Mouse (Mus musculus) brain, embryonic 14.5 days (tissue): ENCODE data around the gene Selenom.

Experiments used
- CTCF ChIP-seq: fragments of 200-500 bp; IDR thresholded peaks from 2 replicates; pipeline ENCODE4 v1.5.1; 2012; ENCODE audit warnings: inconsistent platforms, mild to moderate bottlenecking, moderate library complexity, borderline replicate concordance; ENCODE audit not compliant: insufficient read depth, insufficient read length; ENCODE audit errors: extremely low read depth
- POLR2A ChIP-seq: fragments of 200-500 bp; IDR thresholded peaks from 2 replicates; pipeline ENCODE4 v1.6.1; 2012; ENCODE audit warnings: mild to moderate bottlenecking, inconsistent platforms, borderline replicate concordance; ENCODE audit not compliant: poor library complexity, insufficient read depth, insufficient read length, severe bottlenecking; ENCODE audit errors: extremely low read depth

DNA sequence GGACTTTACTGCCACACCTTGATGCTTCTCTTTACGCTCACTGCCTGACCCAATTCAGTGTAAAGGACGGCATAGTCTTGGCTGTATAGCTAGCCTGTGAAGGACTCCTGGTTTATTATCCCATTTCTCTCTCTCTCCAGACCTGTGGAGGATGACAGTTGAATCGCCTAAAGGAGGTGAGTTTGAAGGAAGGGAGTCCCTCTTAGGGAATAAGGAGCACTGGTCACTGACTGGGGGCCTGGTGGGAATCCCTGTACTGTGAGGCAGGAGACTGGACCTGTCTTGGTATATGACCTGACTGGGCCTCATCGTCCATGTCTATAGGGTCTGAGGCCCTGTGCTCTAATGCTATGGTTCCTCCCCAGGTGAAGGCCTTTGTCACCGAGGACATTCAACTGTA lies 1.6 kb downstream of the Selenom start:
- no peak for TF ChIP-seq CTCF
- TF ChIP-seq POLR2A: no peak
